Mouse (Mus musculus) T-helper 1 cell (primary cell): ENCODE measurements at regions not wholly inside any gene's neighbourhood (a gene's known extent, or its start where the extent isn't known, plus 50 kb on each side); places are given as distances from the start of the nearest gene placed in this dataset.

Experiments used
- in situ Hi-C: fragments of 300-600 bp; cut with MboI, MseI; formaldehyde crosslinking; loops from one replicate; pipeline ENCODE4 v1.15.1; 2025; ENCODE audit warnings: high pct_unique_total_duplicates

GRCm38 (mm10) chr1:83728810-83729209, 320.8 kb upstream of the Sphkap start:
- in situ Hi-C loops = loop anchor here (25.0 kb wide), 4 partner anchors 558 to 1208 kb away; partner anchors contain the start of genes Dner and Slc16a14

GRCm38 (mm10) chr1:83727938-83728337, 319.9 kb upstream of the Sphkap start:
- in situ Hi-C loops = loop anchor here (25.0 kb wide), 4 partner anchors 559 to 1209 kb away; partner anchors contain the start of genes Dner and Slc16a14

- in situ Hi-C loops = loop anchor here (25.0 kb wide), 4 partner anchors 560 to 1210 kb away; partner anchors contain the start of genes Dner and Slc16a14
These were observed 319.2 kb upstream of the Sphkap start for GRCm38 (mm10) chr1:83727215-83727614.

GRCm38 (mm10) chr1:83723096-83723495, 315.1 kb upstream of the Sphkap start:
- in situ Hi-C loops = loop anchor here (25.0 kb wide), 1 partner anchor 936 kb away; no protein-coding TSS in a partner anchor

- in situ Hi-C loops = loop anchor here (25.0 kb wide), 1 partner anchor 933 kb away; no protein-coding TSS in a partner anchor
These were observed 312.2 kb upstream of the Sphkap start for GRCm38 (mm10) chr1:83720166-83720565.

- in situ Hi-C loops = loop anchor here (5.0 to 25.0 kb wide), 2 partner anchors 650 to 930 kb away; no protein-coding TSS in a partner anchor
These were observed 309.1 kb upstream of the Sphkap start for GRCm38 (mm10) chr1:83717056-83717455.

GRCm38 (mm10) chr1:83701696-83702404, 293.9 kb upstream of the Sphkap start:
- in situ Hi-C loops = loop anchor here (25.0 kb wide), 1 partner anchor 915 kb away; no protein-coding TSS in a partner anchor

- in situ Hi-C loops = no loop called here
These were observed 289.4 kb upstream of the Sphkap start for GRCm38 (mm10) chr1:83697422-83697821.

GRCm38 (mm10) chr1:83685221-83685620, 277.2 kb upstream of the Sphkap start:
- in situ Hi-C loops = no loop called here

- in situ Hi-C loops = no loop called here
These were observed 257.3 kb upstream of the Sphkap start for GRCm38 (mm10) chr1:83665326-83665725.

GRCm38 (mm10) chr1:83661808-83662802, 254.1 kb upstream of the Sphkap start:
- in situ Hi-C loops = no loop called here

GRCm38 (mm10) chr1:83653661-83654060, 245.7 kb upstream of the Sphkap start:
- in situ Hi-C loops = no loop called here

GRCm38 (mm10) chr1:83645606-83646005, 237.6 kb upstream of the Sphkap start:
- in situ Hi-C loops = no loop called here

GRCm38 (mm10) chr1:83642656-83643055, 234.7 kb upstream of the Sphkap start:
- in situ Hi-C loops = no loop called here

GRCm38 (mm10) chr1:83636051-83636450, 228.1 kb upstream of the Sphkap start:
- in situ Hi-C loops = no loop called here

GRCm38 (mm10) chr1:83631798-83632197, 223.8 kb upstream of the Sphkap start:
- in situ Hi-C loops = no loop called here

GRCm38 (mm10) chr1:83631394-83631793, 223.4 kb upstream of the Sphkap start:
- in situ Hi-C loops = no loop called here

GRCm38 (mm10) chr1:83587258-83587657, 179.3 kb upstream of the Sphkap start:
- in situ Hi-C loops = no loop called here

- in situ Hi-C loops = no loop called here
These were observed 175.0 kb upstream of the Sphkap start for GRCm38 (mm10) chr1:83583041-83583440.

- in situ Hi-C loops = no loop called here
These were observed 162.0 kb upstream of the Sphkap start for GRCm38 (mm10) chr1:83569991-83570390.

GRCm38 (mm10) chr1:83568746-83569145, 160.7 kb upstream of the Sphkap start:
- in situ Hi-C loops = no loop called here

- in situ Hi-C loops = no loop called here
These were observed 143.6 kb upstream of the Sphkap start for GRCm38 (mm10) chr1:83551617-83552016.
